Mouse (Mus musculus): ENCODE measurements at regions not wholly inside any gene's neighbourhood (a gene's known extent, or its start where the extent isn't known, plus 50 kb on each side); places are given as distances from the start of the nearest gene placed in this dataset.

- TF ChIP-seq MAZ (IDR thresholded peaks at IDR 0.05; ENCODE audit: low read depth, low read length) (no peak), CTCF (IDR thresholded peaks at IDR 0.05 in 2 of 3, conservative IDR thresholded peaks at IDR 0.05 in 1 of 3; ENCODE audit: control insufficient read depth in 1 of 3, insufficient read depth in 1 of 3, low read depth in 2 of 3, low read length in 3 of 3, poor library complexity in 1 of 3, severe bottlenecking in 1 of 3) (no peak), POLR2AphosphoS2 (IDR thresholded peaks at IDR 0.05; ENCODE audit: low read length) (no peak), RCOR1 (IDR thresholded peaks at IDR 0.05; ENCODE audit: low read depth, low read length) (no peak), ETS1 (IDR thresholded peaks at IDR 0.05; ENCODE audit: low read depth, low read length) (no peak)
These were observed 147.3 kb upstream of the Ppp2r3a start for GRCm38 (mm10) chr9:101398858-101399257.

All from MEL (cell line).